Mouse (Mus musculus) B cell, adult 67 days (primary cell): ENCODE measurements around the gene Usp16. TPM values are rescaled to one million over a fixed set of nuclear protein-coding genes. Genes with fewer than 3 reads are reported as not detected.

Experiments
- total RNA-seq, 2 experiments: library from RNA; stranded (reverse); gene quantifications; 4 replicates each; pipeline ENCODE4 v1.2.4; 2023

Gene Usp16
- 100 to 1,000 TPM; 139 to 142 TPM for total RNA-seq

DNA sequence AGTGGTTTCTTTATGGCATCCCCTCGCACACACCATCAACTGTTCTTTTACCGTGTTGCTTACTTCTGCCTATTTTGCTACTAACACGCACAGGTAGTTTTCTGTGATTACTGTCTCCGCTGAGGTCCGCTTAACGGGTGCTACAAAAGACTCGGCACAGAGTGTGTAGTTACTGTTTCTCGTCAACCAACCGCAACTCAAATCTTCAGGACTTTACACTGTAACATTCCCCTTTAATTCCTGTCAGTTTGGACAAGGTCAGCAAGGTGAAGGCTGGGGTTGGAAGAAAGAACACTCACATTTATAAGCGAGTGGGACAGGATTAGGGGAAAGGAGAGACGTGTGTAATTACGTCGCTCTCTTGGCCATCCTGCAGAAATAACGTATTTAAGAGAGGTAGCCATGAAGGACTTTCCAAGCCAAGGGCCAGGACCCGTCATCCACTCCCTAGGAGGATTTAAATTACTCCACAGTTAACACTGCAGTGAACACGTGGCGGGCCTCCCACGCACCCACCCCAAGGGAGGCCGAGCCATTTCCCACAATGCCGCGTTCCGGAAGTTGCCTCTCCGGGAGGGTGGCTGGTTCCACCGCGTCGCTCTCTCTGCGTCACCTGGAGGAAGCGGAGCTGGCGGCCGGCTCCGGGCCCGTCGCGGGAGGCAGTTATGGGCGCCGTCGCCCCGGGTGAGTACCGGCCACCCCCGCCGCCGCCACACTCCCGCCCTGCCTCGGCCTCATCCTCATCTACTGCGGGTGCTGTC lies at the start of gene Usp16:
TSS of gene Usp16 (plus strand) at position 285 of the 761 bp plus-strand sequence.

DNA sequence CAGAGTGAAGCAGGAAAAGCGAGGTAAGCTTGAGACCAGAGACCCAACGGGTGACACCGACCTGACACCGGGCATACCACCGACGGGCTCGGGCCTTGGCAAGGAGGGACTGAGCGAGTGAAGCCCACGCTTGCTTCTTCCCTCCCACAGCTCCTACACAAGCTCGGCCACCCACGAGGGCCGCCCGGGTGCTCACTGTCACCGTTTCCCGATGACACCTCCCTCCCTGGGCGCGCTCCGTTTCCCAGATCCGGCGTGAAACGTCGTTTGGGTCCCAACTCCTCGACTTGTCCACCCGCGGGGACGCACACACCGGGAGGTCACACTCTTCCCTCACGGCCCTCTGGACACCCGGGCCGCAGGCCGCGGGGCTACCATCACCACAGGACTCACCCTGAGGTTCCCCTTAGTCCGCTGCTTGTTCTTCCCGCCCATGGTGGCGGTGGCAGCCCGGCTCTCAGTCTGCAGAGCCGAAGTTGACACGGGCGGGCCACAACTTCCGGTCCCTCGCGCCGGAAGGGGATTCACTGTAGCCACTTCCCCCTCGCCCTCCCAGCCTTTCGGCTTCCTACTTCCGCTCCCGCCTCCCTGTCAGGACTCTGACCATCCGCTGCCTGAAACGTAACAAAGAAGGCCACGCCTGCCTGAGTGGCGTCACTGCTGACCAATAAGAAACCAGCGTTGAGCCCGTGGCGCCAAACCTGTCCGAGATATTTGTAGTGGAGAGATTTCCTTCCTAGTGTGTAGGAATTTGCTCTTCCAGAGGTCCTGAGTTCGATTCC lies 22.3 kb upstream of the Usp16 start, which contains the start of gene Ltn1:
TSS of gene Ltn1 (minus strand) at position 580 of the 782 bp plus-strand sequence.

DNA sequence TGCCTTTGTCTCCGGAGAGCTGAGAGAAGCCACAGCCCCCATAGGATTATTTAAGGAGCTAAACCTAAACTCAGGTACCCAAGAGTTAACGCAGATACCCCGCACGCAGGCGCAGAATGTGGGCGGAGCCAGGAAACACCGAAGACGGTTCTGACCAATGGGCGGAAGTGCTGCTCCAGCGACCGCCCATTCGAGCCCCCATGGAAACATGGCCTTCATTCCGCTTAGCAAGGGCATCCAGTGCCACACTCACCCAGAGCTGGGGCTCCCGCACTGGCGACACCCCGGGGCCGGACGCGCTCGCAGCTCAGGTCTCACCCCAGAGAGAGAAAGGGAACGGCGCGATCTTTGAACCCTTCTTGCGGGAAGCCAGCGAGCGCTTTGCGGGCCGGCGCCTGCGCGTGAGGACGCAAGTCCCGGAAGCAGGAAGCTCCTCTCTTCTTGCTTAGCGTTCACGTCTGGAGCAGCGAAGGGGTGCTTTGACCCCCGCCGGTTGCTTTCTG lies 14.3 kb upstream of the Usp16 start, which contains the start of gene Rwdd2b:
TSS of gene Rwdd2b (minus strand) at position 390 of the 503 bp plus-strand sequence.

DNA sequence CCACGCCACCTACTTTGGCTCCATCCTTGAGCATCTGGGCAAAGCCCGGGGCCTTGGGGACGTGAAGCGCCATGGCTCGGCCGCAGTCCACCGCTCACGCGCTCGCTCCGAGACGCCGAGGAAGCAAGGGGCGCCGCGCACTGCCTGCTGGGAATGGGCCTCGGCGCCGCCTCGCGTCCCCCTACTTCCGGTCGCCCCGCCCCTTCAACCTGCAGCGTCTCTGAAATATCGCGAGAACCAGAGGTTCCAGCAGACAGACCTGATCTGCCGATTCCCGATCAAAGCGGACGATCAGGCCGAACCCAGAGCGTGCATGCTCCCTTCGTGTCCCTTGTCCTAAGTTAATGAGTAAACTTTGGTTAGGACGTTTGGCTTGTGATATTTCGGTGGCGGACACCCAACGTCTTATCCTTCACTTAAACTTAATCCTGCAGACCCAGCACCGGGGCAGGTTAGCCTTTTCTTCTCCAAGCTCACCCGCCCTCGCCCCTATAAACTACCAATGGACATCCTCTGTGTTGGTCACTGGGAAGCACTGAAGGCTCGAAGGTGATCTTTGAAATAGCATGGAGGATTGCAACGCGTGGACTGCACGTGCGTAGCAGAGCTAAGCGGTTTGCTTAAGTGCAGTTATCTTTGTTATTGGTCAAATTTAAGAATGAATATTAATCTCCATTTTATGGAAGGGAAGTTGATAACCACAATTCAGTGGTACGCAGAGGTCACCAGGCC lies 41.4 kb downstream of the Usp16 start, which contains the start of gene Cct8:
TSS of gene Cct8 (minus strand) at position 158 of the 732 bp plus-strand sequence.

Other genes starting within 250 kb of the Usp16 start
- gene N6amt1, start 100.5 kb upstream of the Usp16 start, total RNA-seq: 10 to 100 TPM; 14.4 to 22.4 TPM
- gene Ltn1, start 22.1 kb upstream of the Usp16 start, total RNA-seq: 10 to 100 TPM; 45.2 to 55.7 TPM
- 10 to 100 TPM in 1 of 2 experiments, 1 to 10 TPM in 1; 5.8 to 10.7 TPM for gene Rwdd2b, start 14.1 kb upstream of the Usp16 start, total RNA-seq
- 100 to 1,000 TPM; 169 to 191 TPM for gene Cct8, start 41.2 kb downstream of the Usp16 start, total RNA-seq
- gene Map3k7cl, start 98.6 kb downstream of the Usp16 start, total RNA-seq: not detected
- gene Bach1, start 244.2 kb downstream of the Usp16 start, total RNA-seq: 10 to 100 TPM; 24.2 to 25.5 TPM